Mouse (Mus musculus): ENCODE measurements at regions not wholly inside any gene's neighbourhood (a gene's known extent, or its start where the extent isn't known, plus 50 kb on each side); places are given as distances from the start of the nearest gene placed in this dataset.
"Not testable (repeated sequence)": the region's sequence is repeated elsewhere in the genome, so short reads cannot be mapped to it uniquely, and the experiment has no call there.

GRCm38 (mm10) chrX:50675356-50675755 is 165.5 kb upstream of the Stk26 start:
- DNase-seq, result peak; percentile 5

DNA sequence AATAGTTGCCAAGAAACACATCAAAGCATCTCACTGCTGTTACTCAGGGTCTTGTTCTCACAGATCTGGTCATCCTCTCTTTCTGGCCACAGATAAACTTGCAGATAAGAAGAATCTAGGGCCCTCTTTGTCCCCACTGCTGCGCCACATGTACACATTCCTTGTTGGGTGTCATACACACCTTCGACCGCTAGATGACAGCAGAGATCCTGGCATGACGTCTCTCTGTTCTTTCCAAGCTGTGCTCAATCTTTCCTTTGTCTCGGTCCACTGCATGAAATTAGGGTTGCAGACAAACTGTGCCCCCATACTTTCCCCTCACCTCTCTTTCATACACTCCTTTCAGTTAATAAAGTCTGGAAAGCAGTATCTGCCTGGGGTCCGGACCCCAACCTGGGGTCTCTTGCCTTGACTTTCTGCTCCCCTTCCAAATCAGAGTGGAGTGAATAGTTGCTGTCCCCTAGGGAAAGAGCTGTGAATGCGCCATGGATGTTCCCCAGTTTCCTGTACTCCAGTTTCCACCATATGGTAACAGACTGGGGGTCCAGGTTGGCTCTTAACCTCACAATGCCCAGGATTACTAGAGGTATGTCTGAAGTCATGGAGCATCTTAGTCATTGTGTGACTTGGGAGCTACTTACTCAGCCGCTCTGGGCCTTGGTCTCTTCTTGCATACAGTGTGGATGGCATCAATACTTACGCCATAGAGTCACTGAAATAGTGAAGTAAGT is 182.8 kb upstream of the Stk26 start:
- peak; percentile 58 for DNase-seq

- no peak for DNase-seq
Observed at GRCm38 (mm10) chrX:50657180-50657834, 183.5 kb upstream of the Stk26 start.

GRCm38 (mm10) chrX:50655380-50655779 is 185.5 kb upstream of the Stk26 start:
- DNase-seq, result not testable (repeated sequence)

- DNase-seq, result no peak
Observed at GRCm38 (mm10) chrX:50641347-50641746, 199.5 kb upstream of the Stk26 start.

- no peak for DNase-seq
Observed at GRCm38 (mm10) chrX:50635634-50636033, 205.2 kb upstream of the Stk26 start.

DNA sequence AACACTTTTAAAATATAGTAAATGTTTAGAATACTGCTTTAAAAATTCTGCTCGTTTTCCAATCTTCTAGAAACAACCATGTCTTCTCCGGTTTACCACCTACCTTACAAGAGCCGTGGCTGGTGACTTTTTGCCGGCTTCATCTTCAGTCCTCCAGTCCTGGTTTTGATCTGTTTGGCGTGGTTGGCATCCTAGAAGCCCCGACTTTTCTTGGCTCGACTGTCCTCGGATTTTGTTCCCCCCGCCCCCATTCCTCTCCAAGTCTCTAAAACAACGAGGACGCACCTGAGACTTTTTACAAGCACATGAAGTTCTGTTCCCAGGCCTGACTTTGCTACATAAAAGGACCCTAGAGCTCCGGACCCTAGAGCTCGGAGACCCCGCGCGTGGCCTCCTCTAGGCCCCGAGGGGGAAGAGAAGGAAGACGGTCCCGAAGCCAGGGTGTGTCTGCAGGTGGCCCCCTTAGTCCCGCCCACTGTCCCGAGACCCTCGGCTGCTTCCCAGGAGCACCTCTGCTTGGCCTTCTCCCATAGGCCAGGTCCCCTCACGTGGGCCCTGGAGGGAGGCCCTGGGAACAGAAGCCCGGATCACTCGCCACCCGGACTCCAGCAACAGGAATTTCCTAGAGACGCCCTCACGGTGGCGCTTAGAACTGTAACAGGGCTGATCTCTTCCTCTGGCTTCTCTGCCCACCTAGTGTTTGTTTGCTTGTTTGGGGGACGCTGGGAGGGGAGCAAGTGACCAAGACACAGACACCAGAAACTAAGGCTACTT is 205.8 kb upstream of the Stk26 start:
- DNase-seq, result peak; percentile 74

GRCm38 (mm10) chrX:50632536-50632935 is 204.2 kb upstream of the Olfr1324 start:
- DNase-seq, result no peak

GRCm38 (mm10) chrX:50625336-50625735 is 197.0 kb upstream of the Olfr1324 start:
- DNase-seq, result no peak

DNA sequence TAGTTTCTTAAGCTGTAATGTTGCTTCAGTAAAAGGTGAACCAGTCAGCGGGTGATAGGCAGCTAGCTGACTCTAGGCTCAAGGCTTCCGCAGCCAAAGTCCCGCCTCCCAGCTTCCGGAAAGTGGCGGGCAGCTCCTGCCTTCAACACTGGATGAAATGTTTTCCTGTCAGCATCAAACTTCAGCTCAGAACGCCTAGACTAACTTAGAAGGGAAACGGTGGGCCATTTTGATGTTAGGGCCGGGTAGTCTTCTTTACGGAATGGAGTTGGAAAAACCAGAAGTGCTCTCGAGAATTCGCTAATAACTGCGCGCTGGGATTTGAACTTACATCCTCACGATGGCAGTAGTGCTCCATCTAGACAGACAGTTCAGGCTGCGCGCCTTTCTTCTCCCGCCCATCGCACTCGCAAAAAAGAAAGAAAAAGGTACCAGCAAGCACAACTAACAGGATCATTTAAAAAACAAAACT is 194.7 kb upstream of the Olfr1324 start:
- no peak for DNase-seq

DNA sequence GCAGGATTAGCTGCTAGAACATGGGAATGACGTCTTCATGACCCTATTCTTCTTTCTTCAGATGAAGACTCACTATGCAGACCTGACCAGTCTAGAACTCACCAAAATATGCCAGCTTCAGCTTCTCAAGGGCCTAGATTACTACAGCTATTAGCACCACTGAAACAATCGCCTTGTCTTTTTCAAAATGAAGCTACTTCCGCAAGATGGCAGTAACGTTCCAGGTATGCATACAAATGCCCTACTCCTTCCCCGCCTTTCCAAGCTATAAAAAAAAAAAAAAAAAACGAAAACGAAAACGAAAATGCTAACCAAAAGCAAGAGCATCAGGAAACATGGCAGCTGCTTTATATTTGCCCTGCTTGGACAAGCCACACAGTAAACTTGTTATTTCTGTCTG is 192.6 kb upstream of the Olfr1324 start:
- DNase-seq, result no peak

DNA sequence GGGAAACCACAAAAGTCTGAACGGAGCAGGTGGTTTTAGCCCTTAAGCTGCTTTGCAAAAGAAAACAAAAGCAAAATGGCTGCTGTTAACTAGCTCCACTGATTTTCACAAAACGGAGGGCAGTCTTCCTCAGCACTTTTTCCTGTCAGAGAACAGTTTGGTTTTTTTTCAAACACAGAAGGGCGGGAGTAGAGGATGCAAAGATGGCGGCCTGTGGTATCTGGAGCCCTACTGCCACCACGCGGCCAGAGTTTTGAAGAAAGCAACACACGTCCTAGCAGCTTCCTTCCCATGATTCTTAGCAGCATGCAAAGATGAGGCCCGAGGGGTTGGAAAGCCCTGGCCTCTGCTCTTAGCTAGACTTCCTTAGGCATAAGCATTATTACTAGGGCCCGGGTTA is 191.6 kb upstream of the Olfr1324 start:
- no peak for DNase-seq

- DNase-seq, result no peak
Observed at GRCm38 (mm10) chrX:50618936-50619335, 190.6 kb upstream of the Olfr1324 start.

DNA sequence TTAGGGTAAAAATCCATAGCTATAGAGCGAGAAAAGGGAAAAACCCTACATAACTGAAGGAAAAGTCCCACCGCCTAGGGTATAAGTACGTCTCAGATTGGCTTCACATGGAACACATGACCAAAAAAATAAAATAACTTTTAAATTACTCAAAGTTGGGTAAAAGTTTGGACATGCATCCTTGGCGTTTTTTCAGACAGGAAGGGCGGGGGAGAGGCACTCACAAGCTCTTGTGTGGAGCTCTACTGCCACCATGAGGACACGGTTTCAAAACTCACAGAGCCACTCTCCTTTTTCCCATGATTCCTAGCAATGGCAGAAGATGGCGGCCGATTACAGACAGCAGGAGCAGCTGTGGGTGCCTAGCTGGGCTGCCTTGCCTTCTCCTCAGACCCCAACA is 188.6 kb upstream of the Olfr1324 start:
- DNase-seq, result not testable (repeated sequence)

DNA sequence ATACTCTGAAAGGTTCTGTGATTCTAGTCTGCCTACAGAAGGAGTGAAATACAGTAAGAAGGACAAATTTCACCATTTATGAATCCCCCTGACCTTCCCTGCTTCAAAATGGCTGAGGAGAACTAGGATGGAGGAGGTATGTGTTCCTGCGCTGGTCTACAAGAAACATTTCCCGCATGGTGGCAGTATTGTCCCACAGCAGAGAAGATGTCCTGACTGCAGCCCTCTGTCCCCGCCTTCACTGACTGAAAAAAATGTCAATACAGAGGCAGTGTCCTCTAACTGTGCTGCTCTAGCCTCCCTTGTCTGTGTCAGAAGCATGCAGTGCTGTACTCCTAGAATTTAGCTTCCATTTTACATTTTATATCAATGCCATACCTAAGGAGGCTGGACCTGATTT is 186.6 kb upstream of the Olfr1324 start:
- not testable (repeated sequence) for DNase-seq

DNA sequence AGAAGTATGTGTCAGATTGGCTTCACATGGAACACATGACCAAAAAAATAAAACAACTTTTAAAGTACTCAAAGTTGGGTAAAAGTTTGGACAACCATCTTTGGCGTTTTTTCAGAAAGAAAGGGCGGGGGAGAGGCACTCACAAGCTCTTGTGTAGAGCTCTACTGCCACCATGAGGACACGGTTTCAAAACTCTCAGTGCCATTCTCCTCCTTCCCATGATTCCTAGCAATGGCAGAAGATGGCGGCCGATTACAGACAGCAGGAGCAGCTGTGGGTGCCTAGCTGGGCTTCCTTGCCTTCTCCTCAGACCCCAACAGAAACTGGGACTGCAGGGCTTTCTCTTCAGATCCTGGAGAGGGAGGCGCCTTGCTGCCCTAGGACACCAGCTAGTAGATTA is 186.1 kb upstream of the Olfr1324 start:
- not testable (repeated sequence) for DNase-seq

- no peak for DNase-seq
Observed at GRCm38 (mm10) chrX:50611765-50612591, 183.7 kb upstream of the Olfr1324 start.

- DNase-seq, result not testable (repeated sequence)
Observed at GRCm38 (mm10) chrX:50608141-50608540, 179.8 kb upstream of the Olfr1324 start.

DNA sequence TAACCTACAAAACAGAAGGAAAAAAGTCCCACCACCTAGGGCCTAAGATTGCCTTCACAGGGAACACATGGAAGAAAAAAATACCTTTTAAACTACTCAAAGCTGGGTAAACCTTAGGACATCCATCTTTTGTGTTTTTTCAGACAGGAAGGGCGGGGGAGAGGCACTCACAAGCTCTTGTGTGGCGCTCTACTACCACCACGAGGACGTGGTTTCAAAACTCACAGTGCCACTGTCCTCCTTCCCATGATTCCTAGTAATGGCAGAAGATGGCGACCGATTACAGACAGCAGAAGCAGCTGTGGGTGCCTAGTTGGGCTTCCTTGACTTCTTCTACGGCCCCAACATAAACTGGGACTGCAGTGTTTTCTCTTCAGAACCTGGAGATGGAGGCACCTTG is 179.3 kb upstream of the Olfr1324 start:
- no peak for DNase-seq

DNA sequence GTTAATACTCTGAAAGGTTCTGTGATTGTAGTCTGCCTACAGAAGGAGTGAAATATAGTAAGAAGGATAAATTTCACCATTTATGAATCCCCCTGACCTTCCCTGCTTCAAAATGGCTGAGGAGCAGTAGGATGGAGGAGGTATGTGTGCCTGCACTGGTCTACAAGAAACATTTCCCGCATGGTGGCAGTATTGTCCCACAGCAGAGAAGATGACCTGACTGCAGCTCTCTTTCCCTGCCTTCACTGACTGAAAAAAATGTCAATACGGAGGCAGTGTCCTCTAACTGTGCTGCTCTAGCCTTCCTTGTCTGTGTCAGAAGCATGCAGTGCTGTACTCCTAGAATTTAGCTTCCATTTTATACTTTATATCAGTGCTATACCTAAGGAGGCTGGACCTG is 177.2 kb upstream of the Olfr1324 start:
- DNase-seq, result not testable (repeated sequence)

- DNase-seq, result not testable (repeated sequence)
Observed at GRCm38 (mm10) chrX:50604995-50605394, 176.7 kb upstream of the Olfr1324 start.

- not testable (repeated sequence) for DNase-seq
Observed at GRCm38 (mm10) chrX:50602881-50603280, 174.6 kb upstream of the Olfr1324 start.

- DNase-seq, result not testable (repeated sequence)
Observed at GRCm38 (mm10) chrX:50602461-50602875, 174.2 kb upstream of the Olfr1324 start.
